Mouse (Mus musculus) liver, embryonic 15.5 days (tissue): Measurements from ENCODE around the gene Dmrt1. TPM values are rescaled to one million over a fixed set of nuclear protein-coding genes. Genes with fewer than 3 reads are reported as not detected.

Experiments used
- ATAC-seq: fragments of 200-750 bp; cut with Nextera tagmentation; 2 replicates; pipeline ENCODE4 v1.8.0; 2017; ENCODE audit warnings: moderate number of reproducible peaks, mild to moderate bottlenecking, moderate library complexity; ENCODE audit not compliant: insufficient read depth
- H3K27ac ChIP-seq: fragments of 300-500 bp; sonication (generic); replicated peaks from 2 replicates; pipeline ENCODE4 v1.5.1; 2015; ENCODE audit warnings: mild to moderate bottlenecking, inconsistent platforms
- H3K27me3 ChIP-seq: fragments of 300-500 bp; sonication (generic); 2 replicates; pipeline ENCODE4 v1.6.1; 2015; ENCODE audit warnings: mild to moderate bottlenecking, inconsistent platforms
- H3K36me3 ChIP-seq: fragments of 300-500 bp; sonication (generic); replicated peaks from 2 replicates; pipeline ENCODE4 v1.6.1; 2015; ENCODE audit warnings: moderate library complexity, mild to moderate bottlenecking, inconsistent platforms
- H3K4me1 ChIP-seq: fragments of 300-500 bp; sonication (generic); replicated peaks from 2 replicates; pipeline ENCODE4 v1.6.1; 2015; ENCODE audit warnings: inconsistent platforms
- H3K4me2 ChIP-seq: fragments of 300-500 bp; sonication (generic); 2 replicates; pipeline ENCODE4 v1.6.1; 2015; ENCODE audit warnings: moderate library complexity, mild to moderate bottlenecking, inconsistent platforms
- H3K4me3 ChIP-seq: fragments of 300-500 bp; sonication (generic); replicated peaks from 2 replicates; pipeline ENCODE4 v1.5.1; 2015; ENCODE audit warnings: mild to moderate bottlenecking, inconsistent platforms
- H3K9ac ChIP-seq: fragments of 300-500 bp; sonication (generic); 2 replicates; pipeline ENCODE4 v1.6.1; 2015; ENCODE audit warnings: moderate library complexity, mild to moderate bottlenecking, inconsistent platforms
- H3K9me3 ChIP-seq: fragments of 300-500 bp; sonication (generic); replicated peaks from 2 replicates; pipeline ENCODE4 v1.6.1; 2016; ENCODE audit warnings: inconsistent platforms
- WGBS: fragments of 180-500 bp; shearing (Covaris S2); methylation state at CpG from one replicate; pipeline ENCODE4 v1.1.7; 2015; ENCODE audit warnings: mixed read lengths; ENCODE audit not compliant: insufficient replicate concordance; 5-methylcytosine and 5-hydroxymethylcytosine counted together
- polyA plus RNA-seq: library from polyadenylated mRNA; unstranded; fragments of >200 nt; fragmentation: Nextera tagmentation; extraction: Ambion mirVana; gene quantifications from 2 replicates; pipeline ENCODE4 v1.2.1, GENCODE M21; 2015

The Dmrt1 gene
- polyA plus RNA-seq, 1 experiment from 2014 or later: not detected

GRCm38 (mm10) chr19:25635622-25636244, 130.3 kb downstream of the Dmrt1 start:
- 11% methylated on average over 22 of the region's 22 CpGs for WGBS
- no peak overlapping the region for H3K27ac ChIP-seq
- H3K4me3 ChIP-seq: no peak overlapping the region
- H3K36me3 ChIP-seq: no peaks in the 10 kb centered on the region
- H3K4me1 ChIP-seq: no peaks in the 10 kb centered on the region
- no peak overlapping the region for H3K9ac ChIP-seq
- peak overlapping the region; percentile 25; the same call in 1 of the 2 replicates for H3K4me2 ChIP-seq
- H3K27me3 ChIP-seq: no peaks in the 10 kb centered on the region
- H3K9me3 ChIP-seq: no peaks in the 10 kb centered on the region
- ATAC-seq: no peak

GRCm38 (mm10) chr19:25638766-25639361, 133.4 kb downstream of the Dmrt1 start:
- no peaks in the 10 kb centered on the region for H3K4me1 ChIP-seq
- H3K4me2 ChIP-seq: no peak overlapping the region
- ATAC-seq: no peak
- no peaks in the 10 kb centered on the region for H3K9me3 ChIP-seq
- no peak overlapping the region for H3K4me3 ChIP-seq
- WGBS: 61% methylated on average over 11 of the region's 11 CpGs
- no peak overlapping the region for H3K9ac ChIP-seq
- no peaks in the 10 kb centered on the region for H3K36me3 ChIP-seq
- H3K27me3 ChIP-seq: no peaks in the 10 kb centered on the region
- no peak overlapping the region for H3K27ac ChIP-seq

DNA sequence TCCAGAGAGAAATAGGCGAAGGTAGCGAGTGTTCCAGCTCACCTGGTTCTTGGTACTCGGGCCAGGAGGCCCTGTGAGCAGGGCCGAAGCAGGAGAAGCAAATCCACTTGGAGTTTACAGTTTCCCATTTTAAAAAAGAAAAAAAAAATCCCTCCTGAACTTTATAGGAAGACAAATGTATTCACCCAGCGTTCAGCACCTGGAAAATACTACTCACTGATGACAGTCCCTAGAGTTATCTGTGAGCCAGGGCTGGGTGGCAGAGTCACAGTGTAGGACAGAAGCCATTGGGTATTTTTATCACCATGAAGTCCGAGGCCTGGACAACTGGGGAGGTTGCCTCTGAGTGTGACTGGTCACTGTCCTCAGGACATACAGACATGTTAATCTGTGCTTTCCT, 136.4 kb downstream of the Dmrt1 start:
- H3K4me1 ChIP-seq: no peaks in the 10 kb centered on the region
- no peaks in the 10 kb centered on the region for H3K9me3 ChIP-seq
- no peaks in the 10 kb centered on the region for H3K27me3 ChIP-seq
- H3K4me3 ChIP-seq: no peak overlapping the region
- H3K36me3 ChIP-seq: no peaks in the 10 kb centered on the region
- 58% methylated on average over 6 of the region's 6 CpGs for WGBS
- ATAC-seq: no peak
- no peak overlapping the region for H3K4me2 ChIP-seq
- H3K27ac ChIP-seq: no peak overlapping the region
- no peak overlapping the region for H3K9ac ChIP-seq

DNA sequence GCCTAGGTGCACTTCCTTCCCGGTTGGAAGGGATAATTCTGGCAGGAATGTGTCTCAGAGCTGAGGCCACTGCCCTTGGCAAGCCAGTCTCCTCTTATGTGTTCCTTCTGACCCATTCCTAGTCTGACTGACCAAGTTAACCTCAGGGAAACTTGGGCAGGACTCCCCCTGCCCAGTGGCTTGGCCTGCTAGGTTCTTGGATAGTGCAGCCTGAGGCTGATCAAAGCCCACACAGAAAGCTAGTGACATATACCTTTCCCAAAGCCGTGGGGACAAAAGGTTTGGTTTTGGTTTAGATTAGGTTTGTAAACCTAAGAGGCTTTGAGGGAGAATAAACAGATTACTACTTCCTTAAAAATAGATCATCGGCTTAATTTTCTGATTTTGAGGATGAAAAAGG, 141.7 kb downstream of the Dmrt1 start:
- no peak for ATAC-seq
- Histone ChIP-seq H3K4me2 (no peak overlapping the region), H3K27ac (no peak overlapping the region), H3K9me3 (no peaks in the 10 kb centered on the region), H3K4me3 (no peak overlapping the region), H3K4me1 (no peaks in the 10 kb centered on the region), H3K36me3 (no peaks in the 10 kb centered on the region), H3K27me3 (no peaks in the 10 kb centered on the region), H3K9ac (no peak overlapping the region)
- 44% methylated on average over 3 of the region's 3 CpGs for WGBS

GRCm38 (mm10) chr19:25648701-25649100, 143.3 kb downstream of the Dmrt1 start:
- WGBS: 40% methylated on average over 4 of the region's 4 CpGs
- Histone ChIP-seq H3K36me3 (no peaks in the 10 kb centered on the region), H3K4me1 (no peaks in the 10 kb centered on the region), H3K27ac (no peak overlapping the region), H3K4me2 (no peak overlapping the region), H3K9ac (no peak overlapping the region), H3K27me3 (no peaks in the 10 kb centered on the region), H3K9me3 (no peaks in the 10 kb centered on the region), H3K4me3 (no peak overlapping the region)
- ATAC-seq: no peak

DNA sequence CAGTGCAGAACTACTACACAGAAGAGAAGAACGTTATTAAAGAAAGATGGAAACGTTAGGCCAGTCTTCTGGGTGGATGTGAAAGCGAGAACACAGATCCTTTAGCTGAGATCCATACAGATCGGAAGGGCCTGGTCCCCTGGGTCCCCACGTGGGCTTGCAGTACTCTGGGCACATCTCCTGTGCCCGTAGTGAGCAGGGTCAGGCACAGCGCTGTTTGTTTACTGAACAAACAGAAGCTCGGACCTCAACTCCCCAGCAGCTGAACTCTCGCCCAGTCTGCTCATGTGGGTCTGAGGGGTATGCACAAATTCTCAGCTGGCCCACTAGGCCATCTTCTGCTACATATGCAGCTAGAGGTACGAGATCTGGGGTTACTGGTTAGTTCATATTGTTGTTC, 145.1 kb downstream of the Dmrt1 start:
- Histone ChIP-seq H3K9me3 (no peaks in the 10 kb centered on the region), H3K4me1 (no peaks in the 10 kb centered on the region), H3K27me3 (no peaks in the 10 kb centered on the region), H3K36me3 (no peaks in the 10 kb centered on the region), H3K9ac (no peak overlapping the region), H3K4me2 (no peak overlapping the region), H3K27ac (no peak overlapping the region), H3K4me3 (no peak overlapping the region)
- 57% methylated on average over 10 of the region's 10 CpGs for WGBS
- ATAC-seq: 0 out of 2 replicates have a peak, but pooled peaks have one; percentile 37

DNA sequence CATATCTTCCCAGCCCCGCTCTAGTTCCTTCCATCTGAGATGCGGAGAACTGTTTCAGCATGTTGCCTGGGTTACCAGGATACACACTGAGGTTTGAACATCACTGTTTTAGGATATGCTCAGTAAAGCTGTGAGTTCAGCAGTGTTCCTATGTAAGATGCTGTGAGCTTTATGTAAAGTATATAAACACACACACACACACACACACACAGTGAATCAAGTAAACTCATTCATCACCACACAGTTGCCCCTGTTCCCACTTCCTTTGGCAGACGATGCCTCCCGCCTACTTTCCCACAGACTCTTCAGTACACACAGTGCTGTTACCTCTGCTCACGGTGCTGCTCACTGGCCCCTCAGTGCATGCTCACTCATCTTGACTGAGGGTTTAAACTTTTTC, 147.1 kb downstream of the Dmrt1 start:
- Histone ChIP-seq H3K9ac (no peak overlapping the region), H3K36me3 (no peaks in the 10 kb centered on the region), H3K4me1 (no peaks in the 10 kb centered on the region), H3K9me3 (no peaks in the 10 kb centered on the region), H3K4me3 (no peak overlapping the region), H3K27me3 (no peaks in the 10 kb centered on the region), H3K27ac (no peak overlapping the region), H3K4me2 (no peak overlapping the region)
- ATAC-seq: no peak
- 57% methylated on average over 5 of the region's 5 CpGs for WGBS

Other genes starting within 250 kb of the Dmrt1 start
- not detected in 2 replicates for gene Dmrt3, start 104.7 kb downstream of the Dmrt1 start, polyA plus RNA-seq
- gene Dmrt2, start 166.8 kb downstream of the Dmrt1 start, polyA plus RNA-seq: 0.26 and 0.51 TPM in 2 replicates